Mouse (Mus musculus) G1E-ER4 (cell line): ENCODE measurements around the gene AU022751. TPM values are rescaled to one million over a fixed set of nuclear protein-coding genes. Genes with fewer than 3 reads are reported as not detected.
"Not testable (repeated sequence)": the region's sequence is repeated elsewhere in the genome, so short reads cannot be mapped to it uniquely, and the experiment has no call there.

ENCODE experiments used
- GATA1 ChIP-seq: IDR thresholded peaks from one replicate; pipeline ENCODE4 v1.8.0; 2012; ENCODE audit warnings: low read length, inconsistent platforms
- polyA plus RNA-seq: library from polyadenylated mRNA; stranded (reverse); fragments of >175 nt; gene quantifications from 2 replicates; pipeline ENCODE4 v1.2.3, GENCODE M21; 2012

Gene AU022751
- not detected in 2 replicates for polyA plus RNA-seq

DNA sequence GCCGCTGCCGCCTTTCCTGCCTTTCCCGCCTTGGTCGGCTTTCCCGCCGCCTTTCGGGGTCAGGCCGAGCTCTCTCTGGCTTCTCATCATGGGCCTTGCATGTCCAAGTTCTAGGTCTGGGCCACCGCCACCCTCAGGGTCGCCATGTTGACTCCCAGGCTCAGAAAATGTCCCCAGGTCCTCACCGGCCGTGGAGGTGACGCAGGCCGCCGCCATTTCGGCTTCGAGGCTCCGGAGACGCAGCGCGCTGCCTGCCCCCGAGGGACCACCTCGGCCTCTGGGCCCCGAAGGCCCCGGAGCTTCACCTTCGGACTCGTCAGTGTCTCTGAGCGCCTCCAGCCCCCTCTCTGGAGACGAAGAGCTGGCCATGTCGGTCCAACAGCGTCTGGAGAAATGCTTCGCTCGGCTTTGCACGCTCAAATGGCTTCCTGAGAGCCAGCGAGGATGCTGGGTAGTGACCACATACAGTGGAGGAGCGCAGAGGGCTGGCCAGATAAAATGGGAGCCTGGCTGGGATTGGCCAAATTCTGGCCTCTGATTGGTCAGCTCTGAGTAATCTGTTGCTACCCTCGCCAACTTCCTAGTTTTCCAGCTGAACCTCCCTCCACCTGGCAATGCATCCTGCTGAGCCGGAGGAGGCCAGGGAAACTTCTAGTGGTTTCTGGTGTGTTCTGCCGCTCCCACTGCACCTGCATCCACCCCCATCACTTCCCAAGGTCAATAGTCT lies at the start of gene AU022751:
Gene AU022751, minus strand, starts transcription at position 466 of the 727 bp plus-strand sequence.
- TF ChIP-seq GATA1, result no peak

DNA sequence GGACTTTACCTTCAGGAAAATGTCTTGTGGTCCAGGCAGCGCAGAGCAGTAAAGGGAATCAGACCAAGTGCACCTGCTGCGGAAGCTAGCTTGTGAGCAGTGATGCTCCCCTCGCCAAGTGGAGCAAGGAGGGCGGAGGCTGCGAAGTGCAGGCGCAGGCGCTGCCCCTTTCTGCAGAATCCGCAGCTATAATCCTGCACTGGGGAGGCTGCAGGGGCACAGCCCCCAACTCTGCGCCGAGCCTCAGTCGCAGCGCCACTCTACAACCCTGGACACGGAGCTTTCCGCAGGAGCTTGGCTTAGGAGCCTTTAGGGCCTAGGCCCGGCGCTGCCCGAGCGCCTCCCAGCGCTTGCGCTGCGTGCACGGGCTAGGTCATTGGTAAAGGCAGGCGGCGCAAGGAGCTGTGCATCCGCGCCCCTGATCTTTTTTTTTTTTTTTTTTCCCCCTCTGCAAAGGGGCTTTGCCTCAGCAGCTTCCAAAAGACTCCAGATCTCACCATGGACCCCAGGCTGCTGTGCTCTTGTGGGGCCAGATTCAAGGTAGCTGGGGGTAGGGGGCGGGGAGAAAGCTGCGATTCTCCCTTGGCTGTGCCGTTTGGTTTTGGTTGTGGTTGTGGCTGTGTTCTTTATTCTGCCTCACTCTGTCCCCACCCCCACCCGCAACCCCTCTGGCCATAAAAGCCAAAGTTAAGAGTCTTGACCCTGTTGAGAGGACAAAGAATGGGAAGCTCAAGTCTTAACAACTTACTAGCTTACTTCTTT lies 9.0 kb upstream of the AU022751 start:
- no peak for TF ChIP-seq GATA1

DNA sequence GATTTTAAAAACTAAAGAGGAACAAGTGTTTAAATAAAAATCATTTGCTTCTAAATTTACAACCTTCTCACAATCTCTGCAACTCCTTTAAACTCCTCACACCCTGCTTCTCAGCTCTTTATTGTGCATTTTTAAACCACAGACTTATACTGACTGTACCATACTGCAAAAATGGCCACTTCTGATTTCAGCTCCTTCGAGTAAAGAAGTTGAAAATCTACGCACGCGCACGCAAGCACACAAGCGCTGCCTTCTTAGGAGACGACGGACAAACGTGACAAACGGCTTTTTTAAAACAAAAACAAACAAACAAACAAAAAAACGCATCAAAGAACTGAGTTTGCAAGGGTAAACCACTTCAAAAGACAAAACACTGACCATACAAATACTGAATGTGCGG lies 8.3 kb upstream of the AU022751 start:
- TF ChIP-seq GATA1, result no peak

DNA sequence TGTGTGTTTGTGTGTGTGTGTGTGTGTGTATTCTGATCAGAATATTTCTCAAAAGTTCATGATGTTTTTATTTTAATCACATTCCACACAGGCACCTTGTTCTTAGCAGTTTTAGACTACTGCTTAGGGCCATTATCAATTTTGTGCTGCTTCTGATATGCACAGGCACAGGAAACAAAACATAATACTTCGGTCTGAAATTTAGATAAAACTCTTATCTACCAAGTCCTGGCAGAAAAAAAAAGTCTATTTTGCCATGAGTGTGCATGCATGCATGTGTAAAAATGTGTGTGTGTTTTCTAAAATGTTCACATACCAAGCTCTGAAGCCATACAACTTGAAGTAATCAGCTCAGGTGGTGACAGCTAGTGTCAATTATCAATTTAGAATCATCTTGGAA lies 21.7 kb downstream of the AU022751 start:
- TF ChIP-seq GATA1, result no peak

DNA sequence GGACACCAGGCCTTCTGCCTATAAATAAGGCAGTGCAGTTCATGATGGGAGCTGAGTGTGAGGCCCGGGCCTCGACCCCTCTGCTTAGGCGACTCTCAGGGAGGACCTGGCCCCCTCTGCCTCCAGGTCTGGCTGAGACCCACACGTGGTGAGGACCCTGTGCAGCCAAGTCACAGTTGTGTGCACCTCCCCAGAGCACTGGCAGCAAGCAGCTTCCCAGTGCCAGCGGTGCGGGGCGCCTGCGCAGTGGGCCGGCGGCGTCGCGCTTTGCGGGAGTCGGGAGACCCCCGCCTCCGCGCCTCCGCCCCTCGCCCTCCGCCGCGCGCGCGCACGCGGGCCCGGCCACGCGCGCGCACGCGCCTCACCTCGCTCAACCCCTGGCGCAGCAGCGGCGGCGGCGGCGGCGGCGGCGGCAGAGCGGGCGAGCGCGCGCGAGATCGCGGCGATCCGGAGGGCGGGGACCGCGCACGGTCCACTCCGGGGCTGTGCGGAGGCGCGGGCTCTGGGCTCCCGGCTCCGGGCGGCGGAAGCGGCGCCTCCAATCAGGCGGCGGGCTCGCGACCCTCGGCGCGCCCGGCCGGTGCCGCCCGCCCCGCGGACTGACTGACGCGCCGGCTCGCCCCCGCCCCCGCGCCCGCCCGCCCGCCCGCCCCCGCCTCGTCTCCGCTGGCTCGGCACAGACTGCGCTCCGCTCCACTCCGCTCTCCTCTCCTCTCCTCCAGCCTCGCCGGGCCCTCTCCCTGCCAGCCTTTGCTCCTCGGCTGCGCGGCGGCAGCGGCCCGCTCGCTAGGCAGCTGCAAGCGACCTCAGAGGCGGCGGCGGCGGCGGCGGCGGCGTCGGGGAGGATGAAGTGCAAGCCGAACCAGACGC lies 35.9 kb downstream of the AU022751 start, which contains the start of gene Nudt11:
Gene Nudt11, plus strand, starts transcription at position 388 of the 870 bp plus-strand sequence.
- not testable (repeated sequence) for TF ChIP-seq GATA1

Other genes starting within 250 kb of the AU022751 start
- gene Nudt11, start 36.0 kb downstream of the AU022751 start, polyA plus RNA-seq, result not detected in 2 replicates
- not detected in 2 replicates for gene Nudt10, start 89.6 kb upstream of the AU022751 start, polyA plus RNA-seq
- gene Bmp15, start 237.3 kb upstream of the AU022751 start, polyA plus RNA-seq, result not detected in 2 replicates